Mouse (Mus musculus) lung, postnatal 0 days (tissue): Measurements from ENCODE around the gene Psma6. TPM values are rescaled to one million over a fixed set of nuclear protein-coding genes. Genes with fewer than 3 reads are reported as not detected.
A peak's percentile ranks its signal among the peaks of the same experiment; 100 is the strongest.

Experiments
- ATAC-seq: fragments of 200-750 bp; cut with Nextera tagmentation; 2 replicates; pipeline ENCODE4 v1.8.0; 2017; ENCODE audit warnings: moderate library complexity
- DNase-seq: peaks from one replicate; pipeline ENCODE4 v3.0.0-alpha.2; 2016; ENCODE audit warnings: low spot score
- H3K27ac ChIP-seq: fragments of 300-500 bp; sonication (generic); 2 replicates; pipeline ENCODE4 v1.5.1; 2014; ENCODE audit warnings: antibody characterized with exemption, mild to moderate bottlenecking, low read length, mixed read lengths
- H3K27me3 ChIP-seq: fragments of 300-500 bp; sonication (generic); replicated peaks from 2 replicates; pipeline ENCODE4 v1.6.1; 2014; ENCODE audit warnings: low read length, mixed read lengths; ENCODE audit not compliant: insufficient read depth
- H3K36me3 ChIP-seq: fragments of 300-500 bp; sonication (generic); 2 replicates; pipeline ENCODE4 v1.6.1; 2014; ENCODE audit warnings: low read length, mixed read lengths; ENCODE audit not compliant: insufficient read depth
- H3K4me1 ChIP-seq: fragments of 300-500 bp; sonication (generic); 2 replicates; pipeline ENCODE4 v1.6.1; 2014; ENCODE audit warnings: antibody characterized with exemption, low read depth, low read length, mixed read lengths; ENCODE audit not compliant: insufficient read depth
- H3K4me2 ChIP-seq: fragments of 300-500 bp; sonication (generic); replicated peaks from 2 replicates; pipeline ENCODE4 v1.6.1; 2014; ENCODE audit warnings: low read depth, mild to moderate bottlenecking, low read length, moderate library complexity, mixed read lengths
- H3K4me3 ChIP-seq: fragments of 300-500 bp; sonication (generic); 2 replicates; pipeline ENCODE4 v1.5.1; 2014; ENCODE audit warnings: low read depth, low read length
- H3K9ac ChIP-seq: fragments of 300-500 bp; sonication (generic); replicated peaks from 2 replicates; pipeline ENCODE4 v1.6.1; 2014; ENCODE audit warnings: low read depth, mild to moderate bottlenecking
- H3K9me3 ChIP-seq: fragments of 300-500 bp; sonication (generic); 2 replicates; pipeline ENCODE4 v1.6.1; 2016; ENCODE audit warnings: low read length, mixed read lengths
- CTCF ChIP-seq: IDR thresholded peaks from 2 replicates; pipeline ENCODE4 v1.5.1; 2016; ENCODE audit warnings: antibody characterized with exemption, mild to moderate bottlenecking
- EP300 ChIP-seq: IDR thresholded peaks from 2 replicates; pipeline ENCODE4 v1.6.1; 2016; ENCODE audit warnings: antibody characterized with exemption, mild to moderate bottlenecking, control low read depth
- WGBS: fragments of 180-500 bp; shearing (Covaris S2); extraction: QIAGEN DNeasy Blood & Tissue Kit; methylation state at CpG from one replicate; pipeline ENCODE4 v1.1.7; 2014; 5-methylcytosine and 5-hydroxymethylcytosine counted together
- polyA plus RNA-seq: library from polyadenylated mRNA; unstranded; fragments of >200 nt; fragmentation: Nextera tagmentation; extraction: Ambion mirVana; gene quantifications from 2 replicates; pipeline ENCODE4 v1.2.1, GENCODE M21; 2015

Gene Psma6
- polyA plus RNA-seq, 1 experiment from 2014 or later: 292 TPM

DNA sequence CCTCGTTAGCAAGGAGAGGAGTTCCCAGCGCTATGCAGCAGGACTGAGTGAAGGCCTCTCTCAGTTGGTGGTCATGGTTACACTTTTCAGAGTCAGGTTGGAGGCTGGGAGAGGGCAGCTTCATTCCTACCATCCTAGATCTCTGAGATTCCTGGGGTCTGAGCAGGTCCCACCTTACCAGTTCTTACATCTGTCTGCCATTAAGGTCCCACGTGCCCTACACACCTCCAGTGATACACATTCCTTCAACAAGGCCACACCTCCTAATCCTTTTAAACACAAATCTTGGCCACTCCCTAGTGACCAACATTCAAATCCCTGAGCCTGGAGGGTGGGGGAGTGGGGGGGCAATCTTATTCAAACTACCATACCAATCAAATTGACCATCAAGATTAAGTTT, 72.1 kb downstream of the Psma6 start:
- H3K9me3 ChIP-seq: no peaks in the 10 kb centered on the region
- H3K4me3 ChIP-seq: no peak overlapping the region
- TF ChIP-seq CTCF (no peak), EP300 (no peak)
- no peak overlapping the region for H3K4me2 ChIP-seq
- H3K27ac ChIP-seq: no peak overlapping the region
- WGBS: 61% methylated on average over 3 of the region's 3 CpGs
- ATAC-seq: no peak
- no peak overlapping the region for H3K9ac ChIP-seq
- no peaks in the 10 kb centered on the region for H3K27me3 ChIP-seq
- H3K4me1 ChIP-seq: peaks cover 24% of the 10 kb centered on the region
- H3K36me3 ChIP-seq: no peaks in the 10 kb centered on the region
- no peak for DNase-seq

DNA sequence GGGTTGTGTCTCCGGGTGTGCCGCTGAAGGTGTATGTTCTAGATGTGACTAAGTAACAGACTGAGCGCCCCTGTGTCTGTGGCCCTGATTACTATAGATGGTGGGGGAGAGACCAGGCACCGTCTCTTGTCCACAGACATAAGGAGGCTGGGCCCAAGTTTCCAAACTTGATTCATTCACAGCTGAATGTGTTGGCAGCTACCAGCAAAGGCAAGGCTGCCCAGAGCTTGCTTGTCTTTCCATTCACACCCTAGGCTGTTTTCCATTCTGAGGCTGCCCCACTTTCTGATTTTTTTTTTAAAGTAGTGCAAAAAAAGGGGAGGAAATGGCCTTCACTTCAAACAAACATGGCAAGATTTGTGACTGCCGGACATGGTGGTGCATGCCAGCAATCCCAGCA, 72.9 kb downstream of the Psma6 start:
- no peaks in the 10 kb centered on the region for H3K9me3 ChIP-seq
- H3K36me3 ChIP-seq: no peaks in the 10 kb centered on the region
- no peak overlapping the region for H3K4me3 ChIP-seq
- no peak overlapping the region for H3K27ac ChIP-seq
- no peak for TF ChIP-seq EP300
- TF ChIP-seq CTCF: no peak
- no peak for ATAC-seq
- H3K4me2 ChIP-seq: no peak overlapping the region
- DNase-seq: no peak
- WGBS: 82% methylated on average over 5 of the region's 5 CpGs
- H3K9ac ChIP-seq: no peak overlapping the region
- H3K4me1 ChIP-seq: peaks cover 29% of the 10 kb centered on the region
- no peaks in the 10 kb centered on the region for H3K27me3 ChIP-seq

DNA sequence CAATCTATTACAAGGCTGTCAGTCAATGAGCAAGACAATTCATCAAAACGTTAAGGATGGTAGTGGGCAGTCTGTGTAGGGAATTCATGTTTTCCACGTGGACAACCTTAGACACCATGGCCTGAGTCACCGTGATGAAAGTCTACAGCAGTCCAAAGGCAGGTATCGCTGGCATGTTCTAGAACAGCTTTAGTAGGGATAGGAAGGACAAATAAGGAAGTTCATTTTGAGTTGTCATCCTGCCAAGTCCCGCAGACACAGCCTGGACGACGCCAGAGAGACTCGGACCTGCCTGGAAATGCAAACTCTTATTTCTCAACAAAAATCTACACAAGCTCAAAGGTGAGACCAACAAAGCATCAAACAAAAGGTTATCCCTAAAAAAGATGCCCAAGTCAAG, 75.7 kb downstream of the Psma6 start:
- Histone ChIP-seq H3K9ac (no peak overlapping the region), H3K9me3 (no peaks in the 10 kb centered on the region), H3K4me3 (no peak overlapping the region), H3K4me1 (peaks cover 42% of the 10 kb centered on the region), H3K4me2 (no peak overlapping the region), H3K27ac (peak overlapping the region; percentile 34; the same call in 1 of the 2 replicates), H3K27me3 (no peaks in the 10 kb centered on the region), H3K36me3 (no peaks in the 10 kb centered on the region)
- 0 out of 2 replicates have a peak, but pooled peaks have one; percentile 20 for ATAC-seq
- peak; percentile 60 for DNase-seq
- TF ChIP-seq CTCF (no peak), EP300 (peak; percentile 18; the same call in 1 of the 2 replicates)
- WGBS: 29% methylated on average over 8 of the region's 8 CpGs

DNA sequence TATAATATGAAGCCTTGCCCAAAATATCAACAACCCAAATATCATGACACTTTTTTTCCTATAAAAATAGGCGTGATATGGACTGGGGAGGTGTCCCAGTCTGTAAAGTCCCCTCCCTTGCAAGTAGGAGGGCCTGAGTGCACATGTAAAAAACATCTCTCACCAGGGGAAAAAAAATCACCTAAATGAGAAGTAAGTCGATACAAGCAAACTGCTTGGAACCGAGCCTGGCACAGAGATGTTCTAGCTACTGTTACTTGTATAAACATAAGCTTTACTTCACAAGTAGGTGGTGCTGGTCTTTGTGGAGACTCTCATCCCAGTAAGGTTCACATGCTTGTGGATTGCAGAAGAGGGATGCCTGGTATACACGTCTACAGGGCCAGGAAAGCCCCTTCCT, 76.9 kb downstream of the Psma6 start:
- peaks cover 50% of the 10 kb centered on the region for H3K4me1 ChIP-seq
- DNase-seq (no peak), ATAC-seq (no peak)
- TF ChIP-seq EP300 (no peak), CTCF (peak; percentile 26)
- WGBS: 28% methylated on average over 4 of the region's 4 CpGs
- H3K4me2 ChIP-seq: no peak overlapping the region
- H3K9me3 ChIP-seq: no peaks in the 10 kb centered on the region
- H3K27ac ChIP-seq: peak overlapping the region; percentile 73
- H3K4me3 ChIP-seq: no peak overlapping the region
- no peaks in the 10 kb centered on the region for H3K36me3 ChIP-seq
- no peak overlapping the region for H3K9ac ChIP-seq
- H3K27me3 ChIP-seq: no peaks in the 10 kb centered on the region

DNA sequence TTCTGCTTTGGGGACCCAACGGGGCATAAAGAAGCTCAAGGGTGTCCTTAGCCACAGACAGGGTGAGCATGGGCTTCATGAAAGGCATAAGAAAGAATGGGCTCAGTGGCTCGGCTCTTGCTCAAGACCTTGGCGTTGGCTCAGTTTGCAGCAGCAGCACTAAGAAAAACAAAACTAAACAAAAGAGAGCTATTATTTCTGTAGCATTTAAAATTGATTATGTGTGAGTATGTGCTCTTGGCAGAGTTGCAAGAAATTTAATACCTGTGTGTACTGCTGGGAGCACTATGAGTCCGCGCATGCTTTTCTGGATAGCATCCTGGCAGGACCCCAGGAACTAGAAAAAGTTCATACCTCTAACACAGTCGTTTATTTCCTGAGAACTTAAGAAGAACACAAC, 77.7 kb downstream of the Psma6 start:
- Histone ChIP-seq H3K4me1 (peaks cover 58% of the 10 kb centered on the region), H3K27me3 (no peaks in the 10 kb centered on the region), H3K9me3 (no peaks in the 10 kb centered on the region), H3K4me2 (no peak overlapping the region), H3K4me3 (no peak overlapping the region), H3K27ac (peak overlapping the region; percentile 73), H3K9ac (no peak overlapping the region), H3K36me3 (no peaks in the 10 kb centered on the region)
- WGBS: 38% methylated on average over 6 of the region's 6 CpGs
- ATAC-seq (peak; percentile 9; the same call in 1 of the 2 replicates), DNase-seq (peak; percentile 83)
- TF ChIP-seq CTCF: no peak
- no peak for TF ChIP-seq EP300

DNA sequence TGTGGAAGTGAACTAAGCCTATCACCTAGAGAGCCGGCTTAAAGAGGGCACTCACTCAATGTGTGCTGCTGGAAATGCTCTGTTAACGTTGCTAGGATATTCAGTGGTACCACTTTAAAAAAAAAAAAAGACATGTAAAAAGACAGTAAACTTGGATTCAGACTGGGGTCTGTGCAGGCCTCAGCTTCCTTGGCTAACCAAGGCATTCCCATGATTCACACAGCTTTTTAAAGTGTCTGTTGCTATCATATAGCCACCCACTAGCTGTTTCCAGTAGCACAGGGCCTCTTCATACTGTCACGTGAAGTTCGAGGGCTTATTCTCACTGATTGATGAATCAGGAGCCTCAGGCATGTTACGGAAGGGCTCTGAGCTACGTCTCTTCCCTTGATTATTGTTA, 78.4 kb downstream of the Psma6 start:
- Histone ChIP-seq H3K9me3 (no peaks in the 10 kb centered on the region), H3K36me3 (no peaks in the 10 kb centered on the region), H3K27me3 (no peaks in the 10 kb centered on the region), H3K9ac (no peak overlapping the region), H3K4me2 (no peak overlapping the region), H3K27ac (peak overlapping the region; percentile 73), H3K4me1 (peaks cover 60% of the 10 kb centered on the region), H3K4me3 (no peak overlapping the region)
- ATAC-seq (no peak), DNase-seq (peak; percentile 38)
- 35% methylated on average over 6 of the region's 6 CpGs for WGBS
- TF ChIP-seq CTCF (no peak), EP300 (no peak; the same call in 1 of the 2 replicates)

DNA sequence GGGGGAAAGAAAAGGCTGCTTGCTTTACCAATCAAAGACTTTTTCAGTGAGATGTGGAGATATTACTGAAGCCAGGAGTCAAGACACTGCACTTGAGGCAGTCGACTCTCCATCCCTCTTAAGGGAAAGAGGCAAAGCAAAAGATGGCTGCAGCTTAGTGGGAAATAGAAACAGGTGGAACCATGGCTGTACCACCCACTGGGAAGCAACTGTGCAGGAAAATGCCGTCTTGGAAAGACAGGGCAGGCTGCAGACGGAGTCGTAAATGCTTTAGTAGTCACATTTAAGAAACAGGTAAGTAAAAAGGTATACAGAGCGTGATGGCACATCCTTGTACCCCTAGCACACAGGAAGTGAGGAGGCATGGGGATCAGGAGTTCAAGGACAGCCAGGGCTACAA, 79.1 kb downstream of the Psma6 start:
- TF ChIP-seq CTCF (no peak), EP300 (no peak)
- ATAC-seq (no peak), DNase-seq (no peak)
- peak overlapping the region; percentile 73 for H3K27ac ChIP-seq
- no peaks in the 10 kb centered on the region for H3K27me3 ChIP-seq
- 76% methylated on average over 5 of the region's 5 CpGs for WGBS
- H3K4me3 ChIP-seq: no peak overlapping the region
- H3K4me1 ChIP-seq: peaks cover 60% of the 10 kb centered on the region
- no peak overlapping the region for H3K4me2 ChIP-seq
- H3K9me3 ChIP-seq: no peaks in the 10 kb centered on the region
- H3K36me3 ChIP-seq: no peaks in the 10 kb centered on the region
- H3K9ac ChIP-seq: no peak overlapping the region
